In genomic region chr13:52037218-52037617, GRCm38 (mm10) we compare ENCODE assay signal across 21 mouse cellular contexts.
DNase-seq lines count a peak whose midpoint lies in the region; ATAC-seq and TF ChIP-seq lines count a peak whose summit lies in the region.
"Had no signal": no experiment of that assay in that cellular context is flagged by ENCODE, and none has a peak within 500 bp of the region (broad histone marks: within the 10 kb centered on the region; RNA-seq: fewer than 3 reads in every experiment).

No protein-coding gene starts in this region.

- no peak overlapping the region for H3K9ac ChIP-seq in lung, postnatal 0 days (replicated peaks; ENCODE audit: low read depth)
- no peak overlapping the region for H3K9ac ChIP-seq in stomach, embryonic 16.5 days (ENCODE audit: low read length)
- H3K9ac ChIP-seq in hindbrain, embryonic 12.5 days, result no peak overlapping the region
- H3K9ac ChIP-seq: heart, embryonic 15.5 days; midbrain, embryonic 12.5 days had no signal

- H3K4me3 ChIP-seq in lung, postnatal 0 days (ENCODE audit: low read depth, low read length), result no peak overlapping the region
- H3K4me3 ChIP-seq in stomach, embryonic 16.5 days (replicated peaks; ENCODE audit: low read length), result no peak overlapping the region
- no peak overlapping the region for H3K4me3 ChIP-seq in hindbrain, embryonic 12.5 days
- H3K4me3 ChIP-seq: heart, embryonic 15.5 days; hindbrain, embryonic 10.5 days; midbrain, embryonic 12.5 days had no signal

- H3K4me2 ChIP-seq in lung, postnatal 0 days (replicated peaks; ENCODE audit: low read depth, low read length), result no peak overlapping the region
- H3K4me2 ChIP-seq in stomach, embryonic 16.5 days (ENCODE audit: low read depth, low read length), result no peak overlapping the region
- no peak overlapping the region for H3K4me2 ChIP-seq in hindbrain, embryonic 12.5 days (replicated peaks)
- H3K4me2 ChIP-seq: heart, embryonic 15.5 days; midbrain, embryonic 12.5 days had no signal

- no peaks in the 10 kb centered on the region for H3K36me3 ChIP-seq in lung, postnatal 0 days (ENCODE audit: insufficient read depth, low read length)
- H3K36me3 ChIP-seq in stomach, embryonic 16.5 days (ENCODE audit: control insufficient read depth, insufficient read depth, low read length), result no peaks in the 10 kb centered on the region
- H3K36me3 ChIP-seq in hindbrain, embryonic 12.5 days, result no peaks in the 10 kb centered on the region
- H3K36me3 ChIP-seq: heart, embryonic 15.5 days; hindbrain, embryonic 10.5 days; midbrain, embryonic 12.5 days had no signal

- no peak for ATAC-seq in lung, postnatal 0 days
- peak; percentile 61; the same call in 1 of the 2 replicates for ATAC-seq in stomach, embryonic 16.5 days (ENCODE audit: insufficient read depth, low FRiP score)
- ATAC-seq in hindbrain, embryonic 12.5 days (ENCODE audit: low FRiP score), result no peak
- ATAC-seq: forebrain, embryonic 14.5 days had no signal

- H3K27me3 ChIP-seq in lung, postnatal 0 days (replicated peaks; ENCODE audit: insufficient read depth, low read length), result no peaks in the 10 kb centered on the region
- H3K27me3 ChIP-seq in stomach, embryonic 16.5 days (ENCODE audit: control insufficient read depth, insufficient read depth, low read length), result no peaks in the 10 kb centered on the region
- peaks cover 7% of the 10 kb centered on the region; the same call in 1 of the 2 replicates for H3K27me3 ChIP-seq in hindbrain, embryonic 12.5 days
- H3K27me3 ChIP-seq: heart, embryonic 15.5 days had no signal

- H3K27ac ChIP-seq in lung, postnatal 0 days (ENCODE audit: low read length), result no peak overlapping the region
- H3K27ac ChIP-seq in stomach, embryonic 16.5 days (ENCODE audit: low read length), result no peak overlapping the region
- H3K27ac ChIP-seq in hindbrain, embryonic 12.5 days, result no peak overlapping the region
- H3K27ac ChIP-seq: heart, embryonic 15.5 days; macrophage; midbrain, embryonic 12.5 days had no signal

- TF ChIP-seq CTCF in lung, postnatal 0 days (IDR thresholded peaks at IDR 0.05), result no peak

- peaks cover 6% of the 10 kb centered on the region; the same call in 1 of the 2 replicates for H3K4me1 ChIP-seq in lung, postnatal 0 days (ENCODE audit: insufficient read depth, low read depth, low read length)
- peaks cover 9% of the 10 kb centered on the region for H3K4me1 ChIP-seq in stomach, embryonic 16.5 days (ENCODE audit: control insufficient read depth, insufficient read depth, low read length)
- H3K4me1 ChIP-seq in hindbrain, embryonic 12.5 days, result peaks cover 30% of the 10 kb centered on the region

- WGBS in lung, postnatal 0 days, result 42% methylated on average over 13 of the region's 13 CpGs
- WGBS in stomach, embryonic 16.5 days, result 60% methylated on average over 13 of the region's 13 CpGs
- 57% methylated on average over 13 of the region's 13 CpGs for WGBS in hindbrain, embryonic 12.5 days

- DNase-seq in adrenal gland, adult 2 months, result peak; percentile 84
- DNase-seq in adrenal gland, postnatal 4 days (ENCODE audit: low spot score in 2 of 2), result no peak
- DNase-seq in lung, postnatal 0 days (ENCODE audit: low spot score), result peak; percentile 22
- DNase-seq in lung, postnatal 25 days (ENCODE audit: low spot score), result no peak
- peak; percentile 91 for DNase-seq in gonadal fat pad, adult 2 months (ENCODE audit: low read depth)
- no peak for DNase-seq in layer of hippocampus, adult 9-10 months (ENCODE audit: low spot score)
- DNase-seq: cerebellum, adult 11 months; cerebellum, postnatal 25 days; gastrocnemius, postnatal 36 days; kidney, postnatal 10 days; layer of hippocampus, adult 9-11 months; lung, adult 2 months; right cerebral cortex, adult 18-20 months; thymus, postnatal 36 days had no signal

- no peak for TF ChIP-seq EP300 in lung, postnatal 0 days (IDR thresholded peaks at IDR 0.05)

- H3K9me3 ChIP-seq in lung, postnatal 0 days (ENCODE audit: low read length), result no peaks in the 10 kb centered on the region
- H3K9me3 ChIP-seq in stomach, embryonic 16.5 days (replicated peaks; ENCODE audit: control insufficient read depth, low read length), result no peaks in the 10 kb centered on the region
- peaks cover 3% of the 10 kb centered on the region; the same call in 1 of the 2 replicates for H3K9me3 ChIP-seq in hindbrain, embryonic 12.5 days (replicated peaks)
- H3K9me3 ChIP-seq: heart, embryonic 15.5 days; midbrain, embryonic 12.5 days had no signal

Comparison
In these comparisons a context has a peak if more than half of its experiments do, and no peak if none do; other contexts are left out.
1. DNase-seq: peak in adrenal gland, adult 2 months (single experiment), lung, postnatal 0 days (single experiment) and gonadal fat pad, adult 2 months (single experiment); none in adrenal gland, postnatal 4 days (0 of 2), lung, postnatal 25 days (single experiment) and layer of hippocampus, adult 9-10 months (single experiment).